Mouse (Mus musculus) lung, adult 2 months (tissue): ENCODE data around the gene Cmklr1. TPM values are rescaled to one million over a fixed set of nuclear protein-coding genes. Genes with fewer than 3 reads are reported as not detected.

Experiments
- DNase-seq: peaks from one replicate; pipeline ENCODE4 v3.0.0; 2022
- H3K4me1 ChIP-seq: fragments of 200-500 bp; 2 replicates; pipeline ENCODE4 v1.6.1; 2011; ENCODE audit warnings: low read length; ENCODE audit not compliant: control insufficient read depth, insufficient read depth
- H3K4me3 ChIP-seq: fragments of 200-500 bp; replicated peaks from 2 replicates; pipeline ENCODE3; 2011; ENCODE audit warnings: low read depth, mild to moderate bottlenecking, control low read depth, low read length; ENCODE audit errors: extremely low read depth
- CTCF ChIP-seq: fragments of 200-500 bp; IDR thresholded peaks from 2 replicates; pipeline ENCODE4 v1.5.1; 2011; ENCODE audit warnings: mild to moderate bottlenecking, low read length, control low read depth; ENCODE audit not compliant: insufficient read depth
- POLR2A ChIP-seq: fragments of 200-500 bp; IDR thresholded peaks from 2 replicates; pipeline ENCODE4 v1.6.1; 2011; ENCODE audit warnings: low read depth, mild to moderate bottlenecking, control low read depth, low read length, borderline replicate concordance; ENCODE audit errors: extremely low read depth
- WGBS: fragments of 180-500 bp; shearing (Covaris S2); methylation state at CpG from one replicate; pipeline ENCODE4 v1.1.7; 2018; 5-methylcytosine and 5-hydroxymethylcytosine counted together
- polyA plus RNA-seq: library from polyadenylated mRNA; depleted of rRNA; stranded (reverse); fragments of >200 nt; gene quantifications from 2 replicates; pipeline ENCODE4 v1.2.3, GENCODE M21; 2012; rRNA removed

The Cmklr1 gene
- polyA plus RNA-seq: 271 and 341 TPM in 2 replicates

DNA sequence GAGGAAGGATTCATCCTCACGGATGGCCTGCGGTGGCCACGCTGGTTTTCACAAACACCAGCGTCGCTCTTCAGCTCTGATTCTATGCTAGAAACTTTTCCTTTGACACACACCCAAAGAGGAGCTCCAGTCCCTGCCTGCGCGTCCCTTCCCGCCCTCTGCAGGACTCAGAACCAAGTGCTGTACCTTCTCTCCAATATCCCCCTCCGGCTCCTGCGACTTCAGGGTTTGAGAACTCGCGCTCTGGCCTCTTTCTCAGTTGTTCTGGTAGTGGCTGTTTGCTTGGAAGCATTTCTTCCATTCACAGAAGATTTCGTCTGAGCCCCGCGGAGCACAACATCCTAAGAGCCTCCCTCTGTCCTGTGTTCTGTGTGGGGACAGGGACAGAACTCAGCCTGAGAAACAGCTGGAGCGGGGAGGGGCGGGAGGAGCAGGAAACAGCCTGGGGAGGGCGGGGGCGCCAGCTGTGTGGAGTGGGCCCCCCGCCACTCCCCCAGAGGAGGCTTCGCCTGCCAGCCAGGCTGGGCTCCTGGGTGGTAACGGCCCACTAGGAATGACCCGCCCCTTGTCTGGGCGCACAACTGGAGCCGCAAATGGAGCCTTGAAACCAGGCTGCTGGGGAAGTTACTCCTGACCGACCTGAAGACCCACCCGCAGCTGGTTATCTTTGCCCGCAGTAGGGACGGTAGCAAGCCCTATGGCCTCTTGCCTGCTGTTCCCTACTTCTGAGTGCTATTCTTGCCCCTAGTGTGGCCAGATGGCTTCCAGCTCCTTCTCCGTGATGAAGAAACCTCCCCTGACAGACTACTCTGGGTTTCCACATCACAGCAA lies at the start of gene Cmklr1:
Cmklr1 (minus strand) TSS at position 392 of the 831 bp plus-strand sequence.
- peak; percentile 45; the same call in 1 of the 2 replicates for TF ChIP-seq POLR2A
- no peak for TF ChIP-seq CTCF
- 8% methylated on average over 30 of the region's 30 CpGs for WGBS
- DNase-seq: no peak
- H3K4me3 ChIP-seq: peak within 1 kb of the TSS; percentile 66
- H3K4me1 ChIP-seq: no peaks in the 10 kb centered on the region

DNA sequence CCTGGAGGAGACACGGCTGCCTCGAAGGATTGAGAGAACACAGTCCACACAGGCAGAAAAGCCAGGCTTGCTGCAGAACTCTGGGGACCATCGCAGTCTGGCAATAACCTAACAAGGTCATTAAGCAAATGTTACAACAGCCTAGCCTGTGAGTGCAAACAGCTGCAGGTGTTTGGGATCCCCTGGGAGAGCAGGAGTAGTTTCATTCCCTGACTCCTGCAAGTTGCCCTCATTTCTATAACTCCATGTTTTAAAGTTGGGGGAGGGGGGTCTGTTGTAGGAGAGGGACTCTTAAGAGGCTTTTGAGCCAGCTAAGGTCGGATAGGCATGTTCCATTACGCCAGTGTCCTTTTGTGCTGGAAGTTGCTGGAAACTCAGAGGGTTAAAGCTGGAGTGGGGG lies 44.2 kb upstream of the Cmklr1 start:
- TF ChIP-seq POLR2A (no peak), CTCF (no peak)
- Histone ChIP-seq H3K4me3 (no peak overlapping the region), H3K4me1 (no peaks in the 10 kb centered on the region)
- no peak for DNase-seq
- WGBS: 48% methylated on average over 5 of the region's 5 CpGs

DNA sequence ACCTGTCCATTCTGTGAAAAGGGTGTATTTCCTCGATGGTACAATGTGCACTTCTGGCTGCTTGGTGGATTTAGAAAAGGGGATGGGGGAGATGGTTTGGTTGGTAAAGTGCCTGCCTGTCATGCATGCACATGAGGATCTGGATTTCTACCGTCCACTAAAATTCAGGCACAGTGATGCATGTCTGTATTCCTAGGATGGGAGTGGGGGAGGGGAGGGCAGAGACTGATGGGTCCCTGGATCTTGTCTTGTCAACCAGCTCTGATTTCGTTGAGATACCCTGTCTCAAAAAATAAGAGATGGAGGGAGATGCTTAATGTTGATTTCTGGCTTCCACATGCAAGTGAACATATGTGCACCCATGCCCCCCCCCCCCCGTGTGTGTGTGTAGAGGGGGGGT lies 43.8 kb upstream of the Cmklr1 start:
- no peaks in the 10 kb centered on the region for H3K4me1 ChIP-seq
- no peak for TF ChIP-seq CTCF
- no peak for TF ChIP-seq POLR2A
- WGBS: 60% methylated on average over 4 of the region's 4 CpGs
- no peak overlapping the region for H3K4me3 ChIP-seq
- DNase-seq: no peak

DNA sequence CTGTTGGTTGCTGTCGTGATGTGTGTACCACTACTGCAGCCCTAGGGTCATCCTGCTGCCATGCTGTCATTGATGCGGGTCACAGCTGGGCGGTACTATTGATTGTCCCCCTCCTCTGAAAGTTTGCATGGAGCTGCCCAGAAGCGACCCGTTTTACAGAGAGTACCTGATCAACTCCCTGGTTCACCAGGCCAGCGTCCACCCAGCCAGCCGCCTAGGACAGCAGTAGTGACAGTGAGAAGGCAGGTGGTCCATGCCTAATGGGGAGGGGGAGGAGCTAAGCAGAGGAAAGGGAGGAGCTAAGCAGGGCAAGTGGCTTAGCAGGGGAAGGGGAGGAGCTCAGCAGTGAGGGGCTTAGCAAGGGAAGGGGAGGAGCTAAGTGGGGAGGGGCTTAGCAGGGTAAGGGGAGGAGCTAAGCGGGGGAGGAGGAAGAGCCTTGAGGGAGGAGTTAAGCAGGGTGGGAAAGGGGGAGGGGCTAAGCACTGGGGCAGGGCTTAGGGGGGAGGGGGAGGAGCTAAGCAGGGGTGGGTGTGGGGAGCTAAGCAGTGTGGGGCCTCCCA lies 43.0 kb upstream of the Cmklr1 start:
- Histone ChIP-seq H3K4me3 (no peak overlapping the region), H3K4me1 (no peaks in the 10 kb centered on the region)
- no peak for DNase-seq
- TF ChIP-seq POLR2A (no peak), CTCF (no peak)
- 87% methylated on average over 8 of the region's 8 CpGs for WGBS

DNA sequence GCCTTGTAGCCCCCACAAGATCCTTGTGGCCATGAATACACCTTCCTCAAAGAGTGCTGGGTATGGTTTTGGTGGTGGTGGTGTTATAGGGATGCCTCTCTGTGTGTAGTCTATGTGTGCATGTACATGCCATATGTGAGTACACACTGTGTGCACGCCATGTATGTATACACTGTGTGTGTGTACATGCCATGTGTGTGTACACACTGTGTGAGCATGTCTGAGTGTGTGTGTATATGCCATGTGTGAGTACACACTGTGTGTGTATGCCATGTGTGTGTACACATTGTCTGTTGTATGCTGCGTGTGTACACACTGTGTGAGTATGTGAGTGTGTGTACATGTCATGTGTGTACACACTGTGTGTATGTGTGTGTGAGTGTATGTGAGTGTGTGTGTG lies 40.6 kb upstream of the Cmklr1 start:
- TF ChIP-seq POLR2A (no peak), CTCF (no peak)
- Histone ChIP-seq H3K4me3 (no peak overlapping the region), H3K4me1 (no peaks in the 10 kb centered on the region)
- 83% methylated on average over 2 of the region's 2 CpGs for WGBS
- no peak for DNase-seq

DNA sequence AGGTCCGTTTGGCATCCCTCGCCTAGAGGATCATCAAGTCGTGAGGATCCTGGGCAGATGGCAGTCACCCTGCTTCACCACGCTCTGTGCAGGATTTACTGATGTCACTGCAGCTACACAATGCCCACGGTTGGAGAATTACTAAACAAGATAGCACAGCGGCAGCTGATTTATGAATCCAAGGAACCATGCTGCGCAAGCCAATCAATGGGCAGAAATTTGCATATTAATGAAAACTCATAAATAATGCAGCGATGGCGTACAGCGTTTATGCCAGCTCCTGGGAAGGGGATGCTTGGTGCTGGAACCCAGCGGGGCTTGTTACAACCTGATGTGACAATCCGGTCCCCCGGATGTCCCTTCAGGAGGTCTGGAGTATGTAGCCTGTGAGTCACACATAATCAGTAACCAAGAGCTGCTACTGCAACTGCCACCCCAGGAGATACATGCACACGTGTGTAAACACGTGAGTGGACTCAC lies 39.9 kb upstream of the Cmklr1 start:
- H3K4me3 ChIP-seq: no peak overlapping the region
- no peaks in the 10 kb centered on the region for H3K4me1 ChIP-seq
- WGBS: 82% methylated on average over 15 of the region's 15 CpGs
- no peak for TF ChIP-seq POLR2A
- no peak for TF ChIP-seq CTCF
- no peak for DNase-seq

DNA sequence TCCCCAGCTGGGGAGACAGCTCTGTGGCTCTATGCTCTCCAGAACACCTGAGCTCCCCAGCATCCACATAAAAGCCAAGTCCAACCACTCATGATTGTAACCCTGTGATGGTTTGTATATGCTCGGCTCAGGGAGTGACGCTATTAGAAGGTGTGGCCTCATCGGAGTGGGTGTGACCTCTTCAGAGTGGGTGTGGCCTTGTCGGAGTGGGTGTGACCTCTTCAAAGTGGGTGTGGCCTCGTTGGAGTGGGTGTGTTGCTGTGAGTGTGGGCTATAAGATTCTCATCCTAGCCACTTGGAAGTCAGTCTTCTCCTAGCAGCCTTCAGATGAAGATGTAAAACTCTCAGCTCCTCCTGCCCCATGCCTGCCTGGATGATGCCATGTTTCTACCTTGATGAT lies 37.3 kb upstream of the Cmklr1 start:
- TF ChIP-seq POLR2A: no peak
- TF ChIP-seq CTCF: no peak
- no peaks in the 10 kb centered on the region for H3K4me1 ChIP-seq
- no peak overlapping the region for H3K4me3 ChIP-seq
- DNase-seq: no peak
- WGBS: 86% methylated on average over 5 of the region's 5 CpGs

DNA sequence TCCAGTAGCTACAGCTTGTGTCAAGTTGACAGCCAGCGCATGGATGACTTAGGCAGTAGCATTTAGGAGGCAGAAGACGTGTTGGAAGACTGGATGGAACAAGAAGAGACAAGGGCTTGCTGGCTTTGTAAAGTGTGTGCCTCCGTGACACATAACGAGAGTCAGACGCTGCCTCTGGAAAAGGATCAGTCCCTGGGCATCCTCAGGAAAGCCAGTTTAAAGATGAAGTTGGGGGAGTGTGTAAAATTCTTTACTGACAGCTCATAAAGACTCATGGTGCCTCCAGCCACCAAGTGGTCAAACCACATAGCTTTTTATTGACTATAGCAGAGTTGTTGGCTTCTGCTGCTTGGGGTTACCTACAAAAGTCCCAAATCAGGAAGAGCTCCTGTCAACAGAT lies 35.2 kb upstream of the Cmklr1 start:
- DNase-seq: no peak
- no peak for TF ChIP-seq POLR2A
- TF ChIP-seq CTCF: no peak
- WGBS: 63% methylated on average over 5 of the region's 5 CpGs

DNA sequence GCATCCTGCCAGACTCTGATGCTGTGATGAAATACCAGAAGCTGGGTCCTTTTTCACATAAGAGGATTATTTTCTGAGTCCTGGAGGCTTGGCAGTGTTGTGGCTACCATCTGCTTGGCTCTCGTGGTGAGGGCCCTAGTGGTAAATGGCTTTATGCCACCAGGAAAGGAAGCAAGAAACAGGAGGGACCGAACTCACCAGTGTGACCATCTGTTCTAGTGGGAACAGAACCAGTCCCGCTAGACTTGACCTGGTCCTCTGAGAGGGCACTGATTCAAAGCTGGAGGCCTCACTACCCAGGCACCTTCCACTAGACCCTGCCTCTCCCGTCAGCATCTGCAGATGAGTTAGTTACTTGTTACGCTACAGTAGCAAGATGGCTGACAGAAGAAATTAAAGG lies 33.0 kb upstream of the Cmklr1 start:
- 66% methylated on average over 5 of the region's 5 CpGs for WGBS
- no peak for DNase-seq
- TF ChIP-seq POLR2A: no peak
- TF ChIP-seq CTCF: no peak
- Histone ChIP-seq H3K4me3 (no peak overlapping the region), H3K4me1 (no peaks in the 10 kb centered on the region)

More for the DNA sequence above, 35.2 kb upstream of the Cmklr1 start:
- H3K4me3 ChIP-seq: no peak overlapping the region
- no peaks in the 10 kb centered on the region for H3K4me1 ChIP-seq

DNA sequence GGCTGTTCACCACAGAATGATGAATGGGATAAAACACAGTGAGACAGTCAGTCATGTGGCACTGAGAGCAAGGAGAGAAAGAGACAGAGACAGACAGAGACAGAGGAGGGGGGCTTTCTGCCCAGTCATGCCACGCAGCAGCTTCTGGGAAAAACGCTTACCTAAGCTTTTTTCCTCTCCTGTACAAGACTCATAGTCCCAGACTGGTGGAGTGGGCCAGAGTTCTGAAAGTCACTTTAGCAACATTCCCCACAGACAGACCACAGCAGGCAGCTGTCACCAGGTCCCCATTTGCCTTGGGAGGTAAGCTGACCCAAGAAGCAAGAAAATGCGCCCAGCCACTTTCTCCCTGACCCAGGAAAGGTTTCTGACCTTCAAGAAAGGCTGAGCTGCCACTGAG lies 32.2 kb upstream of the Cmklr1 start:
- WGBS: 89% methylated on average over 3 of the region's 3 CpGs
- DNase-seq: no peak
- TF ChIP-seq POLR2A (no peak), CTCF (no peak)
- no peak overlapping the region for H3K4me3 ChIP-seq
- no peaks in the 10 kb centered on the region for H3K4me1 ChIP-seq
